Comparison of ENCODE assay signal across 9 mouse cellular contexts in the genomic region with DNA sequence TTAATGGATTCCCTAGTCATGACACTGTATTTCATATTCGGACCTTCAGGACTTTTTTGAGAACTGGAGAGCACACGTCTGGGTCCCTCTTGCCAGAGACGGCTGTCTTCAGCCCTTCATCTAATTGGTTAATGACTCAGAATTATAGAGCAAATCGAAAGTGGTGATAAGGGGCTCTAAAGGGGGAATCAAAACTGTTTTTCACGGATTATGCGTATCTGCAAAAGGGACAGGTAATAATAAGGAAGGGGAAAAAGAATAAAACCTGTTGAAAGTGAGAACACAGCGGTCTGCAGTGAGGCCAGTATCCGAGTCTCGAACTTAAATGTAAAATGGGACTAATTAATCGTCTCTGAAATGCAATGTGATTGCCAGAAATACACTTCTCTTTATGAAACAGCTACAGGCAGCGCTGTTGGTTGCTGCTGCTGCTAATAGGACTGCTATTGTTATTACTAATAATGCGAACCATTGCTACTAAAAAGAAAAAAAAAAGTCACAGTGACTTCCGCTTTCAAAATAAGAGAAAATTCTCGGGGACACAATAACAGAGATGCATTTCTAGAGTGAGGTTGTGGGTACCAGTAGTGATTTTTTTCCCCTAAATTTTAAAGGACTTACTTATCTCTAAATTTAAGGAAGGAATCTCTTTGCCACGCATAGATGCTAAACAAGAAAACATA. TPM values are rescaled to one million over a fixed set of nuclear protein-coding genes. Genes with fewer than 3 reads are reported as not detected.
A peak's percentile ranks its signal among the peaks of the same experiment; 100 is the strongest.
DNase-seq lines count a peak whose midpoint lies in the region; ATAC-seq and TF ChIP-seq lines count a peak whose summit lies in the region.
"Had no signal": no experiment of that assay in that cellular context is flagged by ENCODE, and none has a peak within 500 bp of the region (broad histone marks: within the 10 kb centered on the region; RNA-seq: fewer than 3 reads in every experiment).

No protein-coding gene starts in this region.

- ATAC-seq in CD4-positive, CD25-positive, alpha-beta regulatory T cell, adult 4 months, result peak; percentile 31
- ATAC-seq in forebrain, postnatal 0 days, result peak; percentile 8

- WGBS in forebrain, postnatal 0 days, result 4% methylated on average over 15 of the region's 15 CpGs
- WGBS in macrophage (ENCODE audit: missing documents), result 2% methylated on average over 15 of the region's 15 CpGs

- H3K9ac ChIP-seq in forebrain, postnatal 0 days, result peak overlapping the region; percentile 79

- H3K4me2 ChIP-seq in forebrain, postnatal 0 days (ENCODE audit: low read depth), result peak overlapping the region; percentile 72

- intact Hi-C loops in gastrocnemius, adult 2 months (cut with DNase I), result no loop called here

- peak overlapping the region; percentile 87 for H3K4me3 ChIP-seq in gastrocnemius, adult 2 months
- peak overlapping the region; percentile 85 for H3K4me3 ChIP-seq in forebrain, postnatal 0 days (ENCODE audit: low read depth, low read length)
- H3K4me3 ChIP-seq in macrophage (ENCODE audit: inconsistent target), result peak overlapping the region; percentile 32

- DNase-seq in gastrocnemius, adult 2 months, result no peak
- DNase-seq in gastrocnemius, postnatal 10 days, result no peak
- peak; percentile 46 for DNase-seq in forebrain, postnatal 0 days
- DNase-seq in thymus, postnatal 10 days (ENCODE audit: low spot score in 2 of 2), result no peak
- DNase-seq in left cerebral cortex, adult 8-10 months (ENCODE audit: low spot score in 2 of 2), result no peak
- no peak for DNase-seq in ovary, postnatal 14 days (ENCODE audit: low spot score)

- H3K27me3 ChIP-seq in forebrain, postnatal 0 days (ENCODE audit: insufficient read depth, low read length), result no peaks in the 10 kb centered on the region

- no peaks in the 10 kb centered on the region for H3K36me3 ChIP-seq in forebrain, postnatal 0 days (ENCODE audit: insufficient read depth)
- H3K36me3 ChIP-seq in macrophage (ENCODE audit: inconsistent target), result no peaks in the 10 kb centered on the region

- H3K79me2 ChIP-seq in macrophage (ENCODE audit: inconsistent target), result no peaks in the 10 kb centered on the region

- H3K4me1 ChIP-seq in forebrain, postnatal 0 days (ENCODE audit: insufficient read depth), result no peaks in the 10 kb centered on the region

- no peak overlapping the region for H3K27ac ChIP-seq in gastrocnemius, adult 2 months
- H3K27ac ChIP-seq in forebrain, postnatal 0 days (ENCODE audit: low read depth, low read length), result no peak overlapping the region
- H3K27ac ChIP-seq in macrophage, result no peak overlapping the region

- no peaks in the 10 kb centered on the region for H3K9me3 ChIP-seq in forebrain, postnatal 0 days (ENCODE audit: low read length)

- no peak for TF ChIP-seq CTCF in gastrocnemius, adult 2 months (IDR thresholded peaks at IDR 0.05)
- TF ChIP-seq CTCF in forebrain, postnatal 0 days (IDR thresholded peaks at IDR 0.05; ENCODE audit: low read depth), result no peak

RNA-seq across cellular contexts. Expression of gene Rbm11, which starts 1.0 kb away (rescaled TPM):
- total RNA-seq in gastrocnemius, adult 2 months (2021), result not detected
- total RNA-seq in gastrocnemius, postnatal 10 days (2021), result under 1 TPM; 0.28 to 0.32 TPM
- 1 to 10 TPM in 1 of 2 experiments, under 1 TPM in 1; 0.67 to 1.4 TPM for polyA plus RNA-seq in CD4-positive, CD25-positive, alpha-beta regulatory T cell, adult 4 months (2017; shearing (Covaris generic))
- total RNA-seq in forebrain, postnatal 0 days (2014; rRNA removed), result 7.5 and 9.1 TPM in 2 replicates
- polyA plus RNA-seq in forebrain, postnatal 0 days (2015; fragmentation: Nextera tagmentation; extraction: Ambion mirVana), result 3.8 and 5.2 TPM in 2 replicates
- total RNA-seq in macrophage (2018; cell fraction: chromatin; rRNA removed), result not detected
- under 1 TPM in 4 of 26 experiments, not detected in 22; 0.04 to 0.07 (median 0.06) TPM for total RNA-seq in macrophage (2018; cell fraction: cytosol; rRNA removed)
- total RNA-seq in macrophage (2018; cell fraction: nucleus; rRNA removed), result not detected
- polyA plus RNA-seq in macrophage (2018), result 0.10 TPM in 1 of 3 replicates, not detected in the others
- 1 to 10 TPM; 5.9 to 8.1 (median 6.7) TPM for total RNA-seq in left cerebral cortex, adult 8-10 months (2022)

RNA-seq across cellular contexts. Expression of gene Lipi, which starts 7.8 kb away (rescaled TPM):
- total RNA-seq in gastrocnemius, adult 2 months (2021), result not detected
- total RNA-seq in gastrocnemius, postnatal 10 days (2021), result under 1 TPM in 1 of 2 experiments, not detected in 1; 0.25 TPM
- not detected for polyA plus RNA-seq in CD4-positive, CD25-positive, alpha-beta regulatory T cell, adult 4 months (2017; shearing (Covaris generic))
- 0.10 TPM in 1 of 2 replicates, not detected in the other for total RNA-seq in forebrain, postnatal 0 days (2014; rRNA removed)
- polyA plus RNA-seq in forebrain, postnatal 0 days (2015; fragmentation: Nextera tagmentation; extraction: Ambion mirVana), result not detected in 2 replicates
- not detected for total RNA-seq in macrophage (2018; cell fraction: chromatin; rRNA removed)
- total RNA-seq in macrophage (2018; cell fraction: cytosol; rRNA removed), result not detected
- total RNA-seq in macrophage (2018; cell fraction: nucleus; rRNA removed), result not detected
- not detected in 3 replicates for polyA plus RNA-seq in macrophage (2018)
- not detected for total RNA-seq in left cerebral cortex, adult 8-10 months (2022)
- total RNA-seq: neutrophil, adult 5-6 weeks had no signal

Comparison
In these comparisons a context has a peak if more than half of its experiments do, and no peak if none do; other contexts are left out.
1. H3K4me3 ChIP-seq: peak in every context shown above with its lines; median percentile 87 in gastrocnemius, adult 2 months; 85 in forebrain, postnatal 0 days; 32 in macrophage.